Mouse (Mus musculus): ENCODE results near the gene Atoh7.

The Atoh7 gene

GRCm38 (mm10) chr10:63142660-63143059 is 43.2 kb downstream of the Atoh7 start:
- CTCF ChIA-PET: no interaction called here

Data from spleen, embryonic (tissue).